Mouse (Mus musculus) hindbrain, embryonic 15.5 days (tissue): ENCODE measurements around the gene Tnrc6b. TPM values are rescaled to one million over a fixed set of nuclear protein-coding genes. Genes with fewer than 3 reads are reported as not detected.
"Not testable (repeated sequence)": the region's sequence is repeated elsewhere in the genome, so short reads cannot be mapped to it uniquely, and the experiment has no call there.

Experiments used
- ATAC-seq: fragments of 200-750 bp; cut with Nextera tagmentation; 2 replicates; pipeline ENCODE4 v1.8.0; 2017; ENCODE audit warnings: low read depth, moderate number of reproducible peaks, moderate TSS enrichment; ENCODE audit not compliant: low FRiP score
- H3K27ac ChIP-seq: fragments of 300-500 bp; sonication (generic); replicated peaks from 2 replicates; pipeline ENCODE4 v1.5.1; 2015; ENCODE audit warnings: mild to moderate bottlenecking, inconsistent platforms
- H3K27me3 ChIP-seq: fragments of 300-500 bp; sonication (generic); 2 replicates; pipeline ENCODE4 v1.6.1; 2015; ENCODE audit warnings: control low read depth, inconsistent platforms
- H3K36me3 ChIP-seq: fragments of 300-500 bp; sonication (generic); 2 replicates; pipeline ENCODE4 v1.6.1; 2015; ENCODE audit warnings: control low read depth, inconsistent platforms
- H3K4me1 ChIP-seq: fragments of 300-500 bp; sonication (generic); replicated peaks from 2 replicates; pipeline ENCODE4 v1.6.1; 2015; ENCODE audit warnings: control low read depth, inconsistent platforms
- H3K4me2 ChIP-seq: fragments of 300-500 bp; sonication (generic); 2 replicates; pipeline ENCODE4 v1.6.1; 2015; ENCODE audit warnings: moderate library complexity, mild to moderate bottlenecking, inconsistent platforms
- H3K4me3 ChIP-seq: fragments of 300-500 bp; sonication (generic); 2 replicates; pipeline ENCODE4 v1.5.1; 2015; ENCODE audit warnings: mild to moderate bottlenecking, inconsistent platforms
- H3K9ac ChIP-seq: fragments of 300-500 bp; sonication (generic); 2 replicates; pipeline ENCODE4 v1.6.1; 2015; ENCODE audit warnings: inconsistent platforms
- H3K9me3 ChIP-seq: fragments of 300-500 bp; sonication (generic); 2 replicates; pipeline ENCODE4 v1.6.1; 2016; ENCODE audit warnings: control low read depth, inconsistent platforms
- WGBS: fragments of 180-500 bp; shearing (Covaris S2); methylation state at CpG from one replicate; pipeline ENCODE4 v1.1.7; 2015; 5-methylcytosine and 5-hydroxymethylcytosine counted together
- polyA plus RNA-seq: library from polyadenylated mRNA; unstranded; fragments of >200 nt; fragmentation: Nextera tagmentation; extraction: Ambion mirVana; gene quantifications from 2 replicates; pipeline ENCODE4 v1.2.1, GENCODE M21; 2015

Gene Tnrc6b
- polyA plus RNA-seq, 1 experiment from 2014 or later = 31.7 TPM

- H3K36me3 ChIP-seq = no peaks in the 10 kb centered on the region
- H3K9me3 ChIP-seq = no peaks in the 10 kb centered on the region
- no peaks in the 10 kb centered on the region for H3K27me3 ChIP-seq
- no peak overlapping the region for H3K27ac ChIP-seq
- no peak overlapping the region for H3K4me2 ChIP-seq
- peaks cover 19% of the 10 kb centered on the region for H3K4me1 ChIP-seq
- WGBS = 84% methylated on average over 1 of the region's 1 CpGs
- H3K4me3 ChIP-seq = no peak overlapping the region
- no peak for ATAC-seq
- no peak overlapping the region for H3K9ac ChIP-seq
Measured at GRCm38 (mm10) chr15:80844262-80844661, 133.1 kb downstream of the Tnrc6b start.

DNA sequence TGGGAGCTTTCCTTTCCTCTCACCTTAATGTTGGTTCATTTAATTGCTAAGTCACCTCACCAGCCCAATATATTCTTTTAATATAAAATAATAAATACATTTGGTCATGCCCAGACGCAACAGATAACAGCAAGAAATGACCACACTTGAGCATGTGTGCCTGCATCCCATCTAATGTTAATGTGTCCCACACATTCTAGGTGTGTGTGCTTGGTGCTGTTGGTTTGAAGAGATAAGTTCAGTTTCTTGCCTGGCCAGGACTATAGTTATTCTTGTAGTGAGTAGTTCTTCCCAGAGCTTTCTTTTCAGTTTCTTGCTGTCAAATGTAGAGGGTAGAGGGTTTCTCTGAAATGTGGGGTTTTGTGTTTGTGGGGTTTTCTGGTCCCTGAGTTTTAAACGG, 133.8 kb downstream of the Tnrc6b start:
- no peak for ATAC-seq
- Histone ChIP-seq H3K36me3 (no peaks in the 10 kb centered on the region), H3K27me3 (no peaks in the 10 kb centered on the region), H3K9me3 (no peaks in the 10 kb centered on the region), H3K27ac (no peak overlapping the region), H3K4me3 (no peak overlapping the region), H3K9ac (no peak overlapping the region), H3K4me2 (no peak overlapping the region), H3K4me1 (peaks cover 19% of the 10 kb centered on the region)
- WGBS = 95% methylated on average over 2 of the region's 2 CpGs

- Histone ChIP-seq H3K4me1 (peaks cover 22% of the 10 kb centered on the region), H3K27ac (0 out of 2 replicates have a peak overlapping the region, but pooled peaks have one; percentile 26), H3K36me3 (no peaks in the 10 kb centered on the region), H3K4me3 (no peak overlapping the region), H3K4me2 (no peak overlapping the region), H3K27me3 (no peaks in the 10 kb centered on the region), H3K9ac (no peak overlapping the region), H3K9me3 (no peaks in the 10 kb centered on the region)
- 15% methylated on average over 8 of the region's 8 CpGs for WGBS
- no peak for ATAC-seq
Measured at GRCm38 (mm10) chr15:80850004-80850403, 138.9 kb downstream of the Tnrc6b start.

GRCm38 (mm10) chr15:80850682-80851475, 139.8 kb downstream of the Tnrc6b start:
- Histone ChIP-seq H3K27ac (no peak overlapping the region), H3K36me3 (no peaks in the 10 kb centered on the region), H3K9ac (no peak overlapping the region), H3K4me3 (no peak overlapping the region), H3K4me1 (peaks cover 30% of the 10 kb centered on the region), H3K4me2 (no peak overlapping the region), H3K27me3 (no peaks in the 10 kb centered on the region), H3K9me3 (no peaks in the 10 kb centered on the region)
- 76% methylated on average over 7 of the region's 7 CpGs for WGBS
- ATAC-seq = 0 out of 2 replicates have a peak, but pooled peaks have one; percentile 55

- H3K9ac ChIP-seq = no peak overlapping the region
- peaks cover 37% of the 10 kb centered on the region for H3K4me1 ChIP-seq
- ATAC-seq = no peak
- no peaks in the 10 kb centered on the region for H3K27me3 ChIP-seq
- H3K27ac ChIP-seq = no peak overlapping the region
- H3K4me3 ChIP-seq = no peak overlapping the region
- WGBS = 97% methylated on average over 5 of the region's 5 CpGs
- no peaks in the 10 kb centered on the region for H3K36me3 ChIP-seq
- H3K9me3 ChIP-seq = no peaks in the 10 kb centered on the region
- no peak overlapping the region for H3K4me2 ChIP-seq
Measured at GRCm38 (mm10) chr15:80852122-80852521, 141.0 kb downstream of the Tnrc6b start.

DNA sequence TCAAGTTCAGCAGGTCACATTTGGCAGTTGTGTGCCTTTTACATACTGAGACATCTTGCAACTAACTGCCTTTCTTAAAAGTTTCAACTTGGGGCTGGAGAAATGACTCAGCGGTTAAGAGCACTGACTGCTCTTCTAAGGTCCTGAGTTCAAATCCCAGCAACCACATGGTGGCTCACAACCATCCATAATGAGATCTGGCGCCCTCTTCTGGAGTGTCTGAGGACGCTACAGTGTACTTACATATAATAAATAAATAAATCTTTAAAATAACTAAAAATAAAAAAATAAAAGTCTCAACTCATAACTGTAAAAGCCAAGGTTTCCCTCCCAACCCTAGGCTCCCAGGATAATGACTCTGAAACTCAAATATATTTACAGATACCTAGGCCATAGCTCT, 141.4 kb downstream of the Tnrc6b start:
- not testable (repeated sequence) for H3K4me2 ChIP-seq, H3K9ac ChIP-seq, H3K9me3 ChIP-seq, H3K27ac ChIP-seq, ATAC-seq, H3K36me3 ChIP-seq, H3K4me3 ChIP-seq, H3K27me3 ChIP-seq
- WGBS = 90% methylated on average over 3 of the region's 3 CpGs
- H3K4me1 ChIP-seq = peaks cover 37% of the 10 kb centered on the region

DNA sequence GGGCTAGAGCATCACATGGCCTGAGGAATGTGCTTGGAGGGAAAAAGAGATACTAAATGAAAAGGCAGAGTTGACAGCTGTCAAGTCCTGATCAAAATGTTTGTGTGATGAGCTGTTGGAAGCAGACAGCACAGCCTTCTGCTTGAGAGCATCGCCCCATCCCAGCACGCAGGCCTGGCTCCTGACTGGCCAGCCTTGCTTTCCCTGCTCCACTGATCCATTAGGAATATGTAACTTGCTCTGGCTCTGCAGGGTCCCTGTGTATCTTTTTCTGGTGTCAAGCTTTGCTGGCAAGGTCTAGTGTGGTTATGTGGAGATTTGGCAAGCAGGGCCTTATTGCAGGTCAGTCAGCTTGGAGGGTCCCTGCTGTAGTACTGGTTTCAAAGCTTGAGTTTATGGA, 148.3 kb downstream of the Tnrc6b start:
- WGBS = 71% methylated on average over 2 of the region's 2 CpGs
- H3K27ac ChIP-seq = no peak overlapping the region
- H3K9me3 ChIP-seq = no peaks in the 10 kb centered on the region
- ATAC-seq = 0 out of 2 replicates have a peak, but pooled peaks have one; percentile 45
- H3K4me1 ChIP-seq = peaks cover 36% of the 10 kb centered on the region
- H3K9ac ChIP-seq = no peak overlapping the region
- no peak overlapping the region for H3K4me2 ChIP-seq
- no peaks in the 10 kb centered on the region for H3K36me3 ChIP-seq
- no peak overlapping the region for H3K4me3 ChIP-seq
- no peaks in the 10 kb centered on the region for H3K27me3 ChIP-seq

DNA sequence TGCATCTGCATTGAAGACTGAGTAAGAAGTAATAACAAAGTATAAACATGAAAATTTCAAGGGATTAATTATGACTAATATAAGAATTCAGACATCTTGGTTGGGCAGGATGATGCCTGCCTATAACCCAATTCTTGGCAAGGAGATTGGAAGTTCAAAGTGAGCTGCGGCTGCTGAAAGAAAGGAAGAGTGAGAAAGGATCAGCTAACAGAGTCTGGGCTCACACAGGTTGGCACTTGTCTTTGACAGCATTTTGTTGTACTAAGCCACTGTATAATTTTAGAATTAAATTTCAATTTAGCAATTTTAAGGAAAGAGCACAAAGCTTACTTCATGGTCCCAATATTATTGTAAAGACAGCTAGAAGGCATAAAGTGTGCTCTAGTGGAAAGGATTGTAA, 150.2 kb downstream of the Tnrc6b start:
- Histone ChIP-seq H3K27ac (no peak overlapping the region), H3K4me2 (no peak overlapping the region), H3K9me3 (no peaks in the 10 kb centered on the region), H3K36me3 (no peaks in the 10 kb centered on the region), H3K27me3 (no peaks in the 10 kb centered on the region), H3K4me3 (no peak overlapping the region), H3K9ac (no peak overlapping the region), H3K4me1 (peaks cover 21% of the 10 kb centered on the region)
- WGBS = 90% methylated on average over 1 of the region's 1 CpGs
- ATAC-seq = no peak

DNA sequence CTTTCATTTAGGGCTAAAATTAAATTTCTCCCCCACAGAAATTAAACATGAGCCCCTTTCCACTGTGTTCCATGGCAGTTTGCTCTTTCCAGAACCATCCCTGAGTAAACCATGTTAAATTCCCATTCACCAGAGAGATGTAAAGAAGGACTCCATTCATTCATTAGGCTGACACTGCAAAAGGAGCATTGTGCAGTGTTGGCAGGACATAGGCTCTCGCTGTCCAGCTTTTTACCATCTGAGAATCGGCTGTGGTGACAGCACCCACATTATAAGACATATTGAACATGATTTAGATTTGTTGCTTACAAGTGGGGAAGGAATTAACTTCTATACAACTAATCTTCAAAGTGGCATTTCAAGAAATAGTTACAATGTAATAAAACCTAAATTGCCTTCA, 150.9 kb downstream of the Tnrc6b start:
- 0 out of 2 replicates have a peak, but pooled peaks cover 2% of the 10 kb centered on the region for H3K36me3 ChIP-seq
- no peak overlapping the region for H3K4me3 ChIP-seq
- H3K4me1 ChIP-seq = peaks cover 17% of the 10 kb centered on the region
- no peaks in the 10 kb centered on the region for H3K27me3 ChIP-seq
- no peak overlapping the region for H3K9ac ChIP-seq
- no peak overlapping the region for H3K4me2 ChIP-seq
- no peaks in the 10 kb centered on the region for H3K9me3 ChIP-seq
- ATAC-seq = no peak; the same call in 1 of the 2 replicates
- H3K27ac ChIP-seq = 0 out of 2 replicates have a peak overlapping the region, but pooled peaks have one; percentile 10
- WGBS = 35% methylated on average over 2 of the region's 2 CpGs

GRCm38 (mm10) chr15:80868603-80869002, 157.5 kb downstream of the Tnrc6b start:
- H3K9ac ChIP-seq, H3K4me3 ChIP-seq, H3K27ac ChIP-seq, H3K9me3 ChIP-seq, ATAC-seq, H3K36me3 ChIP-seq, H3K4me1 ChIP-seq, H3K4me2 ChIP-seq, H3K27me3 ChIP-seq: not testable (repeated sequence)
- WGBS = 96% methylated on average over 4 of the region's 4 CpGs

DNA sequence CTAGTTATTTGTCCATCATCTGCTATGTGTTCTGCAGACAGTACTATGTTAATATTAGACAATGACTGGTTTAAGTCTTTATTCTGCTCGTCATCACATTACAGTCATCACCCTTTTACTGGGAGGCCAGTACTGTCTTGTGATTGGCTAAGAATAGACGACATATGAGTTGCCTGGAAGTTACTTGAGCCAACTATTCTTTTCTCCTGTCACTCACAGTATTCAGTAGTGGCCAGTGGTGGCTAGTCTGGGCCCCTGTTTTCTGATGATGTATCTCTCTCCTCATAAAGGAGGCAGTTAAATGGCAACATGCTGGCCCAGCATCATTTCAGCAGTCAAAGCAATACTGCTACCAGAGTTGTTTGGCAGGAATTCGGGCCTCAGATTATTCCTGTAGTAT, 163.6 kb downstream of the Tnrc6b start:
- Histone ChIP-seq H3K4me1 (no peaks in the 10 kb centered on the region), H3K9me3 (no peaks in the 10 kb centered on the region), H3K36me3 (peaks cover 20% of the 10 kb centered on the region), H3K27ac (no peak overlapping the region), H3K4me3 (no peak overlapping the region), H3K9ac (no peak overlapping the region), H3K4me2 (no peak overlapping the region), H3K27me3 (no peaks in the 10 kb centered on the region)
- 73% methylated on average over 3 of the region's 3 CpGs for WGBS
- no peak for ATAC-seq

DNA sequence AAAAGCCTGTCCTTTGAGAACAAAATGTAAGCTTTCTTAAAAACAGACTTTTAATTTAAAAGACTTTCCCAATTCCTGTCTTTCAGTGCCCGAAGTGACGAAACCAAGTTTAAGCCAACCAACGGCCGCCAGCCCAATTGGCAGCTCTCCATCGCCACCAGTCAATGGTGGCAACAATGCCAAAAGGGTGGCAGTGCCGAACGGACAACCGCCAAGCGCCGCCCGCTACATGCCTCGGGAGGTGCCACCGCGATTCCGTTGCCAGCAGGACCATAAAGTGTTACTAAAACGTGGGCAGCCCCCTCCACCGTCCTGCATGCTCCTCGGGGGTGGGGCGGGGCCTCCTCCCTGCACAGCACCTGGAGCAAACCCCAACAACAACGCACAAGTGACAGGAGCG, 165.1 kb downstream of the Tnrc6b start:
- Histone ChIP-seq H3K9me3 (no peaks in the 10 kb centered on the region), H3K27ac (no peak overlapping the region), H3K9ac (no peak overlapping the region), H3K4me3 (no peak overlapping the region), H3K4me1 (no peaks in the 10 kb centered on the region), H3K4me2 (no peak overlapping the region), H3K27me3 (no peaks in the 10 kb centered on the region), H3K36me3 (peaks cover 32% of the 10 kb centered on the region)
- 81% methylated on average over 21 of the region's 21 CpGs for WGBS
- ATAC-seq = no peak
